In genomic region chr14:30714799-30715617, GRCm38 (mm10) we compare ENCODE assay signal across 8 mouse cellular contexts. TPM values are rescaled to one million over a fixed set of nuclear protein-coding genes. Genes with fewer than 3 reads are reported as not detected.
DNase-seq lines count a peak whose midpoint lies in the region; ATAC-seq and TF ChIP-seq lines count a peak whose summit lies in the region.

Gene Sfmbt1, plus strand, starts transcription at chr14:30714849.

- peak within 1 kb of the TSS; percentile 96 for H3K4me3 ChIP-seq in spleen, adult 2 months (ENCODE audit: extremely low read depth, insufficient read depth, insufficient read length)
- H3K4me3 ChIP-seq in forebrain, embryonic 16.5 days (replicated peaks; ENCODE audit: low read length): peak within 1 kb of the TSS; percentile 89
- H3K4me3 ChIP-seq in hindbrain, postnatal 0 days (ENCODE audit: low read length): peak within 1 kb of the TSS; percentile 95
- peak within 1 kb of the TSS; percentile 87 for H3K4me3 ChIP-seq in limb, embryonic 15.5 days
- H3K4me3 ChIP-seq in midbrain, postnatal 0 days (ENCODE audit: low read depth, low read length): peak within 1 kb of the TSS; percentile 94

- TF ChIP-seq CTCF in spleen, adult 2 months (IDR thresholded peaks at IDR 0.05; ENCODE audit: extremely low read depth, insufficient read depth, insufficient read length, insufficient replicate concordance): no peak
- no peak for TF ChIP-seq CTCF in brain, embryonic 14.5 days (IDR thresholded peaks at IDR 0.05; ENCODE audit: borderline replicate concordance, extremely low read depth, insufficient read depth, insufficient read length)
- no peak for TF ChIP-seq CTCF in hindbrain, postnatal 0 days (IDR thresholded peaks at IDR 0.05; ENCODE audit: low read depth)
- TF ChIP-seq CTCF in midbrain, postnatal 0 days (IDR thresholded peaks at IDR 0.05): no peak

- 5% methylated on average over 87 of the region's 87 CpGs for WGBS in spleen, adult 2 months
- 2% methylated on average over 87 of the region's 87 CpGs for WGBS in forebrain, embryonic 16.5 days
- 2% methylated on average over 81 of the region's 87 CpGs for WGBS in hindbrain, postnatal 0 days
- WGBS in limb, embryonic 15.5 days: under 1% methylated on average over 84 of the region's 87 CpGs
- WGBS in midbrain, postnatal 0 days: 2% methylated on average over 69 of the region's 87 CpGs

- peak in 1 of 2 experiments; percentile 69 for DNase-seq in spleen, adult 2 months (ENCODE audit: low read depth in 1 of 2, low spot score in 2 of 2)
- no peak for DNase-seq in spleen, adult 18-20 months
- peak; percentile 71 for DNase-seq in brain, embryonic 14.5 days (ENCODE audit: low read depth)
- DNase-seq in hindbrain, postnatal 0 days (ENCODE audit: low spot score): peak; percentile 40
- peak; percentile 42 for DNase-seq in midbrain, postnatal 0 days (ENCODE audit: low spot score)
- DNase-seq in thymus, postnatal 25 days: no peak

- no peaks in the 10 kb centered on the region for H3K9me3 ChIP-seq in forebrain, embryonic 16.5 days (ENCODE audit: control insufficient read depth, low read length)
- H3K9me3 ChIP-seq in hindbrain, postnatal 0 days (ENCODE audit: low read length): no peaks in the 10 kb centered on the region
- no peaks in the 10 kb centered on the region for H3K9me3 ChIP-seq in limb, embryonic 15.5 days
- no peaks in the 10 kb centered on the region for H3K9me3 ChIP-seq in midbrain, postnatal 0 days (ENCODE audit: low read length)

- no peaks in the 10 kb centered on the region for H3K36me3 ChIP-seq in spleen, adult 2 months (ENCODE audit: control insufficient read depth, insufficient read depth, low read length)
- no peaks in the 10 kb centered on the region for H3K36me3 ChIP-seq in forebrain, embryonic 16.5 days (ENCODE audit: control insufficient read depth, insufficient read depth)
- no peaks in the 10 kb centered on the region for H3K36me3 ChIP-seq in hindbrain, postnatal 0 days (ENCODE audit: insufficient read depth, low read length)
- H3K36me3 ChIP-seq in limb, embryonic 15.5 days: no peaks in the 10 kb centered on the region
- no peaks in the 10 kb centered on the region for H3K36me3 ChIP-seq in midbrain, postnatal 0 days (ENCODE audit: insufficient read depth, low read length)

- H3K27me3 ChIP-seq in spleen, adult 2 months (ENCODE audit: control insufficient read depth, insufficient read depth, low read length): peaks cover 6% of the 10 kb centered on the region
- no peaks in the 10 kb centered on the region for H3K27me3 ChIP-seq in forebrain, embryonic 16.5 days (replicated peaks; ENCODE audit: control insufficient read depth, insufficient read depth, low read length)
- no peaks in the 10 kb centered on the region for H3K27me3 ChIP-seq in hindbrain, postnatal 0 days (ENCODE audit: insufficient read depth, low read length)
- H3K27me3 ChIP-seq in limb, embryonic 15.5 days: peaks cover 11% of the 10 kb centered on the region
- H3K27me3 ChIP-seq in midbrain, postnatal 0 days (ENCODE audit: insufficient read depth, low read length): no peaks in the 10 kb centered on the region

- peak within 1 kb of the TSS; percentile 70 for H3K27ac ChIP-seq in spleen, adult 2 months (ENCODE audit: insufficient read depth, low read length)
- peak within 1 kb of the TSS; percentile 96 for H3K27ac ChIP-seq in forebrain, embryonic 16.5 days (ENCODE audit: low read length)
- peak within 1 kb of the TSS; percentile 85 for H3K27ac ChIP-seq in hindbrain, postnatal 0 days
- H3K27ac ChIP-seq in limb, embryonic 15.5 days: peak within 1 kb of the TSS; percentile 91
- peak within 1 kb of the TSS; percentile 87 for H3K27ac ChIP-seq in midbrain, postnatal 0 days (ENCODE audit: low read depth, low read length)

- peak within 1 kb of the TSS; percentile 88 for H3K9ac ChIP-seq in forebrain, embryonic 16.5 days (replicated peaks; ENCODE audit: low read depth, low read length)
- H3K9ac ChIP-seq in hindbrain, postnatal 0 days (replicated peaks; ENCODE audit: low read length): peak within 1 kb of the TSS; percentile 89
- H3K9ac ChIP-seq in limb, embryonic 15.5 days: peak within 1 kb of the TSS; percentile 90
- peak within 1 kb of the TSS; percentile 84 for H3K9ac ChIP-seq in midbrain, postnatal 0 days (replicated peaks; ENCODE audit: low read length, poor library complexity, severe bottlenecking)

- peaks cover 8% of the 10 kb centered on the region for H3K4me1 ChIP-seq in spleen, adult 2 months (ENCODE audit: control insufficient read depth, insufficient read depth, insufficient read length)
- H3K4me1 ChIP-seq in forebrain, embryonic 16.5 days (replicated peaks; ENCODE audit: control insufficient read depth, insufficient read depth, low read length): peaks cover 9% of the 10 kb centered on the region
- H3K4me1 ChIP-seq in hindbrain, postnatal 0 days (ENCODE audit: insufficient read depth, low read length): no peaks in the 10 kb centered on the region
- peaks cover 9% of the 10 kb centered on the region; the same call in 1 of the 2 replicates for H3K4me1 ChIP-seq in limb, embryonic 15.5 days
- no peaks in the 10 kb centered on the region for H3K4me1 ChIP-seq in midbrain, postnatal 0 days (ENCODE audit: insufficient read depth, low read length)

- peak; percentile 74 for ATAC-seq in forebrain, embryonic 16.5 days
- ATAC-seq in hindbrain, postnatal 0 days: peak; percentile 77
- ATAC-seq in limb, embryonic 15.5 days (ENCODE audit: insufficient number of reproducible peaks, low FRiP score, low TSS enrichment, low read depth): peak; percentile 42; the same call in 1 of the 2 replicates
- ATAC-seq in midbrain, postnatal 0 days (ENCODE audit: low FRiP score): peak; percentile 77

- no peak for TF ChIP-seq POLR2A in spleen, adult 2 months (IDR thresholded peaks at IDR 0.05; ENCODE audit: low read depth, low read length)
- no peak for TF ChIP-seq POLR2A in brain, embryonic 14.5 days (IDR thresholded peaks at IDR 0.05; ENCODE audit: borderline replicate concordance, extremely low read depth, insufficient read depth, insufficient read length, poor library complexity, severe bottlenecking)

- H3K4me2 ChIP-seq in forebrain, embryonic 16.5 days (ENCODE audit: low read length): peak within 1 kb of the TSS; percentile 61
- peak within 1 kb of the TSS; percentile 76 for H3K4me2 ChIP-seq in hindbrain, postnatal 0 days (ENCODE audit: low read depth, low read length)
- peak within 1 kb of the TSS; percentile 87 for H3K4me2 ChIP-seq in limb, embryonic 15.5 days
- H3K4me2 ChIP-seq in midbrain, postnatal 0 days (ENCODE audit: low read depth, low read length, poor library complexity, severe bottlenecking): peak within 1 kb of the TSS; percentile 71

RNA-seq across cellular contexts. Expression of gene Sfmbt1, which starts in this region (rescaled TPM):
- 1.2 and 1.3 TPM in 2 replicates for polyA plus RNA-seq in spleen, adult 2 months (2012; rRNA removed)
- 6.5 and 10.6 TPM in 2 replicates for polyA plus RNA-seq in brain, embryonic 14.5 days (2012; rRNA removed)
- polyA plus RNA-seq in forebrain, embryonic 16.5 days (2015; fragmentation: Nextera tagmentation; extraction: Ambion mirVana): 19.9 and 21.9 TPM in 2 replicates
- total RNA-seq in hindbrain, postnatal 0 days (2014; rRNA removed): 5.8 and 9.7 TPM in 2 replicates
- 13.3 and 13.4 TPM in 2 replicates for polyA plus RNA-seq in hindbrain, postnatal 0 days (2015; fragmentation: Nextera tagmentation; extraction: Ambion mirVana)
- 11.3 and 14.1 TPM in 2 replicates for polyA plus RNA-seq in limb, embryonic 15.5 days (2015; fragmentation: Nextera tagmentation; extraction: Ambion mirVana)
- 9.2 and 13.7 TPM in 2 replicates for total RNA-seq in midbrain, postnatal 0 days (2014; rRNA removed)
- polyA plus RNA-seq in midbrain, postnatal 0 days (2015; fragmentation: Nextera tagmentation; extraction: Ambion mirVana): 14.0 and 16.2 TPM in 2 replicates

Comparison
In these comparisons a context has a peak if more than half of its experiments do, and no peak if none do; other contexts are left out.
1. DNase-seq: peak in brain, embryonic 14.5 days (single experiment), hindbrain, postnatal 0 days (single experiment) and midbrain, postnatal 0 days (single experiment); none in spleen, adult 18-20 months (0 of 2) and thymus, postnatal 25 days (single experiment).
2. Peak in every context shown above with its lines, with median percentiles within 50 percentile points of each other: H3K27ac ChIP-seq, H3K4me3 ChIP-seq, ATAC-seq, H3K4me2 ChIP-seq and H3K9ac ChIP-seq.